Mouse (Mus musculus) cortical plate, adult 2 months (tissue): ENCODE measurements at regions not wholly inside any gene's neighbourhood (a gene's known extent, or its start where the extent isn't known, plus 50 kb on each side); places are given as distances from the start of the nearest gene placed in this dataset.

Experiments
- CTCF ChIP-seq: fragments of 200-500 bp; IDR thresholded peaks from 2 replicates; pipeline ENCODE4 v1.5.1; 2011; ENCODE audit warnings: mild to moderate bottlenecking, control low read depth, low read length; ENCODE audit not compliant: insufficient read depth; ENCODE audit errors: extremely low read depth
- POLR2A ChIP-seq: fragments of 200-500 bp; IDR thresholded peaks from 2 replicates; pipeline ENCODE4 v1.6.1; 2011; ENCODE audit warnings: mild to moderate bottlenecking, low read length, control low read depth; ENCODE audit not compliant: insufficient read depth; ENCODE audit errors: extremely low read depth

GRCm38 (mm10) chr1:69746575-69747290 is 59.7 kb upstream of the Ikzf2 start:
- no peak for TF ChIP-seq CTCF
- TF ChIP-seq POLR2A: no peak
